Mouse (Mus musculus) C2C12 (cell line): ENCODE results near the gene Clca2.

ENCODE experiments used
- CTCF ChIP-seq: IDR thresholded peaks from one replicate; pipeline ENCODE4 v1.5.1; 2011; ENCODE audit not compliant: control insufficient read depth, insufficient read depth, insufficient read length
- MYOD1 ChIP-seq: IDR thresholded peaks from one replicate; pipeline ENCODE4 v1.6.1; 2011; ENCODE audit warnings: low read depth; ENCODE audit not compliant: control insufficient read depth, insufficient read length

DNA sequence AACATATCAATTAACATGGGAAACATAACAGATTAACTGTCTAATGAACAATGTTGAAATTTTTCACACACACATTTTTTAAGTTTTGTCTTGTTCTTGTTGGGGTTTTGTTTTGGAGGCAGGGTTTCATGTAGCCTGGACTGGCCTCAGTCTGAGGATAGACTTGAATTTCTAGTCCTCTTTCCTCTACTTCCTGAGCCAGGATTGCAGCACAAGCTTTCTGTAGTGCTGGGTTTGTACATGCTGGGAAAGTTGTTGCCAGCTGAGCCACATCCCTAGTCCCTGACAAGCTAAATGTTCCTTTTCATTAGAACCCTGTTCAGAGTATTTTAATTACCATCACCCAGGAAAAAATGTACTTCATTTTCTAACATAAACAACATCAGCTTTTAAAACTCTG, 48.7 kb upstream of the Clca2 start:
- TF ChIP-seq MYOD1 (no peak), CTCF (no peak)
